Mouse (Mus musculus) heart, adult 2 months (tissue): Measurements from ENCODE around the gene Adgrv1. TPM values are rescaled to one million over a fixed set of nuclear protein-coding genes. Genes with fewer than 3 reads are reported as not detected.

ENCODE experiments used
- DNase-seq, 2 experiments: peaks; one replicate each; pipeline ENCODE4 v3.0.0; 2021
- H3K27ac ChIP-seq: fragments of 200-600 bp; 2 replicates; pipeline ENCODE4 v1.8.1; 2022
- H3K27me3 ChIP-seq: fragments of 200-500 bp; 2 replicates; pipeline ENCODE4 v1.6.1; 2012; ENCODE audit warnings: mild to moderate bottlenecking, low read length, inconsistent platforms, mixed read lengths; ENCODE audit not compliant: control insufficient read depth, insufficient read depth
- H3K36me3 ChIP-seq: fragments of 200-500 bp; 2 replicates; pipeline ENCODE4 v1.6.1; 2012; ENCODE audit warnings: low read length, inconsistent platforms; ENCODE audit not compliant: control insufficient read depth, insufficient read depth
- H3K4me1 ChIP-seq: fragments of 200-500 bp; 2 replicates; pipeline ENCODE4 v1.6.1; 2011; ENCODE audit warnings: low read length; ENCODE audit not compliant: control insufficient read depth, insufficient read depth
- H3K4me3 ChIP-seq: fragments of 200-600 bp; 2 replicates; pipeline ENCODE4 v1.8.1; 2022
- H3K79me2 ChIP-seq: fragments of 200-500 bp; replicated peaks from 2 replicates; pipeline ENCODE4 v1.6.1; 2012; ENCODE audit warnings: mild to moderate bottlenecking, inconsistent platforms, low read length, moderate library complexity, mixed read lengths; ENCODE audit not compliant: control insufficient read depth, insufficient read depth
- H3K9ac ChIP-seq: fragments of 200-500 bp; 2 replicates; pipeline ENCODE4 v1.6.1; 2012; ENCODE audit warnings: low read depth, mild to moderate bottlenecking, control low read depth, inconsistent platforms, low read length, mixed read lengths
- CTCF ChIP-seq: fragments of 200-600 bp; IDR thresholded peaks from 2 replicates; pipeline ENCODE4 v1.8.1; 2022; ENCODE audit warnings: antibody characterized with exemption, mild to moderate bottlenecking, moderate library complexity
- EP300 ChIP-seq: fragments of 200-500 bp; IDR thresholded peaks from 2 replicates; pipeline ENCODE4 v1.6.1; 2011; ENCODE audit warnings: low read depth, low read length, control low read depth; ENCODE audit not compliant: insufficient read depth
- POLR2A ChIP-seq: fragments of 200-500 bp; IDR thresholded peaks from 2 replicates; pipeline ENCODE4 v1.6.1; 2011; ENCODE audit warnings: mild to moderate bottlenecking, low read depth, low read length, control low read depth; ENCODE audit not compliant: insufficient read depth
- WGBS: fragments of 180-500 bp; shearing (Covaris S2); methylation state at CpG from one replicate; pipeline ENCODE4 v1.1.7; 2018; 5-methylcytosine and 5-hydroxymethylcytosine counted together
- intact Hi-C: fragments of 180-260 bp; cut with DNase I; formaldehyde crosslinking; loops from one replicate; pipeline ENCODE4 v1.15.1; 2025
- polyA plus RNA-seq: library from polyadenylated mRNA; depleted of rRNA; stranded (reverse); fragments of >200 nt; gene quantifications from 2 replicates; pipeline ENCODE4 v1.2.3, GENCODE M21; 2012
- total RNA-seq, 2 experiments: library from RNA; stranded (reverse); gene quantifications; 2 replicates each; pipeline ENCODE4 v1.2.3; 2021

The Adgrv1 gene
- total and polyA plus RNA-seq, 3 experiments: 0.18 to 0.30 TPM; not detected in 1

DNA sequence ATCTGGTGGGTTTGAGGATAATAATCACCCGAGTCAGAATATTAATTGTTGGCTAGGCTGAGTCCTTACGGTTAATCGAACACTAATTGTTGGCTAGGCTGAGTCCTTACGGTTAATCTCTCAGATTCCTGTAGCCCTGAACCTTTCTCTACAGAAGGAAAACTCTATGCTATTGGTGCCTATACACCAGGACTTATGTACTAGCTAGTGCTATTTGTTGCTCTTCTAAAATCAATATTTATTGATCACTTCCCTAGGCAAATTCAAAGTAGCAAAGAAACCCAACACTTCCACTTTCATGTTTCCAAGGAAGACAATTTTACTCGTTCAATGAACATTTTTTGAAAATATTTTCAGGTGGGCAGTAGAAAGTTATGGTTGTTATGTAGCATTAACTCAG, 278.4 kb downstream of the Adgrv1 start:
- no peaks in the 10 kb centered on the region for H3K79me2 ChIP-seq
- H3K27ac ChIP-seq: no peak overlapping the region
- 93% methylated on average over 5 of the region's 5 CpGs for WGBS
- 0 out of 2 replicates have a peak, but pooled peaks cover 1% of the 10 kb centered on the region for H3K36me3 ChIP-seq
- H3K4me3 ChIP-seq: no peak overlapping the region
- H3K4me1 ChIP-seq: peaks cover 4% of the 10 kb centered on the region
- TF ChIP-seq EP300 (no peak), POLR2A (no peak), CTCF (no peak)
- no peak for DNase-seq
- H3K27me3 ChIP-seq: no peaks in the 10 kb centered on the region
- intact Hi-C loops: loop anchor here (5.0 kb wide), 2 partner anchors 37 to 472 kb away; partner anchors contain the start of gene Arrdc3
- H3K9ac ChIP-seq: no peak overlapping the region

DNA sequence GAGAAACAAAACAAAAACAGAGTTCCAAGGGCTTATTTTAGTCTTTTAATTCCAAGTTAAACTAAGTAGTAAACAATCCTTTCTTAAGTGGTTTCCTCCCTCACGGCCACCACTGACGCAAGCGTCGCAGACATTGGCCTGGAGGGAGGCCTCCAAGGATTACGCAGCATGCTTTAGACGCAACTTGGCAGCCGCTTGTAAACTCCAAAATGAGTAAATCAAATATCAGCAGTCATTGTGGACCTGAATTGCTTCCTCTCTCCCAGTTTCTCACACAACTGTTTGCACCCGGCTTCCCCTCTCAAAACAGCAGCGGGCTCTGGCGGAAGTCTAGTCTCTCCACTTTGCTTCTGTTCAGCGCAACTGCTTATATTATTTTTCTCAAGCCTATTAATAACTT, 280.7 kb downstream of the Adgrv1 start:
- no peak overlapping the region for H3K4me3 ChIP-seq
- peak; percentile 70 to 82 for DNase-seq
- H3K79me2 ChIP-seq: no peaks in the 10 kb centered on the region
- intact Hi-C loops: loop anchor here (5.0 kb wide), 2 partner anchors 35 to 470 kb away; partner anchors contain the start of gene Arrdc3
- H3K4me1 ChIP-seq: peaks cover 4% of the 10 kb centered on the region
- H3K36me3 ChIP-seq: 0 out of 2 replicates have a peak, but pooled peaks cover 1% of the 10 kb centered on the region
- WGBS: 26% methylated on average over 11 of the region's 11 CpGs
- H3K27me3 ChIP-seq: no peaks in the 10 kb centered on the region
- peak overlapping the region; percentile 35; the same call in 1 of the 2 replicates for H3K9ac ChIP-seq
- TF ChIP-seq CTCF (peak; percentile 21; the same call in 1 of the 2 replicates), EP300 (0 out of 2 replicates have a peak, but pooled peaks have one; percentile 23), POLR2A (no peak)
- H3K27ac ChIP-seq: peak overlapping the region; percentile 67

DNA sequence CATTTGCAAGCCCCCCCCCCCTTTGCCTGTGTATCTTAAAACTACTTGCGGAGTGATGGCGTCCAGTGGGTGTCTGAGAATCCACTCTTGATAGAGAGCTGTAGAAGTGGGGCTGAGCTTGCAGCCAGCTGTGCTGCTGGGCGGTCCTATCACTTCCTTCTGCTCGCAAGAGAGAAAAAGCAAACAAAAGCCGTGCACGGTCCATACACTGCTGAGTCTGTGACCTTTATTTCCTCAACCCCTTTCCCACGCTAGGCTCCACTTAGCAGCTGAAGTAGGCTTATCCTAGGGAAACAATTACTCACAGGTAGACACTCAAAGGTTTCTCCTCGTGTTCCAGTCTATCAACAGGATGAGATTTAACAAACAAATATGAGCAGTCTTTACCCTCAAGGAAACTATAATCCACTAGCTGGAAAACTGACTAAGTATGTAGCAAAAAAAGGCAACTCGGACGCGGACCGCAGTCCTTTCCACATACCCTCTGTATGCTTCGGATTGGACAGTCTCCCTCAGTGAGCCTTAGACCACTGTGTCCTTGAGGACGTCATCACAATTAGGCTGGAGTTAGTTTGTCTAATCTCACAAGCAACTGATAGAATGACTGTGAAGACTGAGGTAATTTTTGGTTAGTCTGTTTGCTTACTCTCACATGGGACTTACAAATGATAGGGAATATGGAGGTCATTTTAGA, 281.3 kb downstream of the Adgrv1 start:
- H3K36me3 ChIP-seq: 0 out of 2 replicates have a peak, but pooled peaks cover 1% of the 10 kb centered on the region
- peak; percentile 62 to 66 for DNase-seq
- peaks cover 4% of the 10 kb centered on the region for H3K4me1 ChIP-seq
- 18% methylated on average over 14 of the region's 14 CpGs for WGBS
- H3K9ac ChIP-seq: peak overlapping the region; percentile 65
- TF ChIP-seq POLR2A (no peak), EP300 (0 out of 2 replicates have a peak, but pooled peaks have one; percentile 13)
- no peaks in the 10 kb centered on the region for H3K27me3 ChIP-seq
- peak overlapping the region; percentile 67 for H3K27ac ChIP-seq
- H3K4me3 ChIP-seq: peak overlapping the region; percentile 39
- intact Hi-C loops: loop anchor here (5.0 kb wide), 2 partner anchors 34 to 469 kb away; partner anchors contain the start of gene Arrdc3
- no peaks in the 10 kb centered on the region for H3K79me2 ChIP-seq

DNA sequence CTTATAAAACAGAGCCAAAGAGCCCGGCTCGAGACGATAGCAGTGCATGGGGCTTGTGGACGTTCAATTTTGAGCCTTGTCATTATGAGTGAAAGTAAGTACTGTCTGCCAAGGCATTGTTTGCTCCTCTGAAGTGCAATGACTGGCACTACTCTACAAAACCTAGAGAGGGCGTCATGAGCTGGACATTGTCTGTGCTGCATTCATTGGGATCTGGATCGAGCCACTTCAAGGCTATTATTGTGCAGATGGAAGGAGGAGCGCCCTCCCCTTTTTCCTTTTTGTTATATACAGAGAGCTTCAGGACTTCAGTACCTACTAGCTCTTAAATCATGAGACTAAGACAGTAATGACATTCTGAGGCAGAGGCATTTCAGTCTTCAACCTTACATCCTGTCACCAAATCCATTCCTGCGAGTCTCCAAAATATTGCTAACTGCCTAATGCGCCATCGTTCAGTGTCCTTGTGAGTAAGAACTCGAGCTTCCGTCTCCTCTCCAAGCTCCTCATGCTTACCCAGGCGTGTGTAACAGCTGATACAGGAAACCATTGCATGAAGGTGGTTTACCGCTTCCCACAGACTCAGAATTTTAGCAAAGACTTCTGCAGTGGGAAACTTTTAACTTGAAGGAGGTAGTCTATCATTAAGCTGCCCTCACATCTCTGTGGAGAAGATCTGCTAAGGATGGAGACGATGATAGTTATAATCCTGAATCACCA, 285.5 kb downstream of the Adgrv1 start:
- no peak for TF ChIP-seq CTCF
- no peak for TF ChIP-seq EP300
- no peak for TF ChIP-seq POLR2A
- H3K9ac ChIP-seq: no peak overlapping the region
- H3K4me1 ChIP-seq: peaks cover 4% of the 10 kb centered on the region
- H3K79me2 ChIP-seq: no peaks in the 10 kb centered on the region
- intact Hi-C loops: no loop called here
- WGBS: 85% methylated on average over 15 of the region's 15 CpGs
- H3K27me3 ChIP-seq: no peaks in the 10 kb centered on the region
- H3K27ac ChIP-seq: no peak overlapping the region
- no peak for DNase-seq
- H3K4me3 ChIP-seq: no peak overlapping the region
- H3K36me3 ChIP-seq: 0 out of 2 replicates have a peak, but pooled peaks cover 1% of the 10 kb centered on the region

DNA sequence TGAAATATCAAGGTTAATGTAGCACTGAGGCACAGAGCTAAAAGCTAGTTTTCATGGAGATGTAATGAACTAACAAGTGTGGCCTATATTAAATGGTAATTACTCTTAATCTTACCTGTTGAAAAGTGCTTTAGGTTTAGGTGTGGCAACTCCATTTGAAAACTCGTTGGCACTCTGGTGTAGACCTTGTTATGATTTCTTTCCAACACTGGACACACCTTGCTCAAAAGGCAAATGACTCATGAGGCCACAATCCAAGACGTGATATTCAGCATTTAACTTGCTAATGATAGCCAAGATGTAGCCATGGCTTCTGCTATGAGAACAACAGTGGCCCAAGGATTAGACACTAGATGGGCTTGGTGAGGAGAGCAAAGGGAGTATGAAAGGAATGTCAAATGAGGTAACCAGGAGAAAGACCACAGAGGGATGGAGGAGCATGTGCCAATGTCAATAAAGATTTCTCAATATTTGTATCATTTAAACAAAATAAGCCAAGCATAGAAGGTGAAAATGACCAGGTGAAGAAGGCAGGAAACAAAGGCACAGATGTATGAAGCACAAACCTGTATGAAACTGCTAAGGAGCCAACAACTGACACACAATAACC, 289.9 kb downstream of the Adgrv1 start:
- intact Hi-C loops: no loop called here
- Histone ChIP-seq H3K4me3 (no peak overlapping the region), H3K9ac (no peak overlapping the region), H3K4me1 (no peaks in the 10 kb centered on the region), H3K79me2 (no peaks in the 10 kb centered on the region), H3K27ac (no peak overlapping the region), H3K36me3 (no peaks in the 10 kb centered on the region), H3K27me3 (no peaks in the 10 kb centered on the region)
- no peak for DNase-seq
- WGBS: 66% methylated on average over 2 of the region's 2 CpGs
- no peak for TF ChIP-seq CTCF
- TF ChIP-seq POLR2A: no peak
- no peak for TF ChIP-seq EP300
